Mouse (Mus musculus) bone marrow macrophage, adult 2 months (primary cell): ENCODE measurements around the gene Muc2.

ENCODE experiments used
- CTCF ChIP-seq: IDR thresholded peaks from 2 replicates; pipeline ENCODE4 v1.5.1; 2012; ENCODE audit warnings: low read depth, mild to moderate bottlenecking, low read length, moderate library complexity
- POLR2A ChIP-seq: IDR thresholded peaks from 2 replicates; pipeline ENCODE4 v1.6.1; 2012; ENCODE audit warnings: mild to moderate bottlenecking, low read depth, low read length, borderline replicate concordance

DNA sequence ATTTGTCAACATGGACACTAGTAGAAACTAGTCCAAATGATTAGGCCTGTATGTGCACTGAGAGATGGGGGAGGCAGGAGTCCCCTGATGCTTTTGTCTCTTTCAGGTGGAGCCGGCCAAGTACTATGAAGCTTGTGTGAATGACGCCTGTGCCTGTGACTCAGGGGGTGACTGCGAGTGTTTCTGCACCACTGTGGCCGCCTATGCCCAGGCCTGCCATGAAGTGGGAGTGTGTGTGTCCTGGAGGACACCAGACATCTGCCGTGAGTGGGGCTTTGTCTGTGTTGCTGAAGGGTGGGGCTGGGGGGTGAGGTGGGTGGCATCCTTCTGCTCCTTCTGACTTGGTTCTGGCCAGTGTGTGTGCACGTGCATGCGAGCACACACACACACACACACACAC is 113.1 kb downstream of the Muc2 start:
- TF ChIP-seq POLR2A (no peak), CTCF (no peak)
